Mouse (Mus musculus) erythroid progenitor cell, adult 5-6 weeks (primary cell): ENCODE measurements around the gene Irf5. TPM values are rescaled to one million over a fixed set of nuclear protein-coding genes. Genes with fewer than 3 reads are reported as not detected.
A peak's percentile ranks its signal among the peaks of the same experiment; 100 is the strongest.

Experiments
- ATAC-seq: replicated peaks from 2 replicates; pipeline ENCODE4 v1.8.0; 2016; ENCODE audit warnings: moderate number of reproducible peaks, mild to moderate bottlenecking, moderate TSS enrichment, inconsistent platforms; ENCODE audit not compliant: poor library complexity, low FRiP score, severe bottlenecking
- total RNA-seq, 2 experiments: library from RNA; stranded (forward) in 1 of 2; stranded (reverse) in 1 of 2; fragments of 150-400 nt in 1 of 2; fragments of 186-747, 209-891 nt in 1 of 2; gene quantifications; 2 replicates each; pipeline versions ENCODE4 v1.2.3 to v1.2.4; 2015 to 2017; ENCODE audit warnings: low replicate concordance in 2 of 2

Gene Irf5
- total RNA-seq (2015; ENCODE audit: low replicate concordance) (2.5 and 9.7 TPM in 2 replicates), total RNA-seq (2017; ENCODE audit: low replicate concordance) (6.7 and 13.5 TPM in 2 replicates)

GRCm38 (mm10) chr6:29526281-29527251 lies at the start of gene Irf5:
TSS of gene Irf5 (plus strand) at chr6:29526625.
- no peak for ATAC-seq

GRCm38 (mm10) chr6:29482691-29483090 lies 43.7 kb upstream of the Irf5 start:
- ATAC-seq: no peak

DNA sequence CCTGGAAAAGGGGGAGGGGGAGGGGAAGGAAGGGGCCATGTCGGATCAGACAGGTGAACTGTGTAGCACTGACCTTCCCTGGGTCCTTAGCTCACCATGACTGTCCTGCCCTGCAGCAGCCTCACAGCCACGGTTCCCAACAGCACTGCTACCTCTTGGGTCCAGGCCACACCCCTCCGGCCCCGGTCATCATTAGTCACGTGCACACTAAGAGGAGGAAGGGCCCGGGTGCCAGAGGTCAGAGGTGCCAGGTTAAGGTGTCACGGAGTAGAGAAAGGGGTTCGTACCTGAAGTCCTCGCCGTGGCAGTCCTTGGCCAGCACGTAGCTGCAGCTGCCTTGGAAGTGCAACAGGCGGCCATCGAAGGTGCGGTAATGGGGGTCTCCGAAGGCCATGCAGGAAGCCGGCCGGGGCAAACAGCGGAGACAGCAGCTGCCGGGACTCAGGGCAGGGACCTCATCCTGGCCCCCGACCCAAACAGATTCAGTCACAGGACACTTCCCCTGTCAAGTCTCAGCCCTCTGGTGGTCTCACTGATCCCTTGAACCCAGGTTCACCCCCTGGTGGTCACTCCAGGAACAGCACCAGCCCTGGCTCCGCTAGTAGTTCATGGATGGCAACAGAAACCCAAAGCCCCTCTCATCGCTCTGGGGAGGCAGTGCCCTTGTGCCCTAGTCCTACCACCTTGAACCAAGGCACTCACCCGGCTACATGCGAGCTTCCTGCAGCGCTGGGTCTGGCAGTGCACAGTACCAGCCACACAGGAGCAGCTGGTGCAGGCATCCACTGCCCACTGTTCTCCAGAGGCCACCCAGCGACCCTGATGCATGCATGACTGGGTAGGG lies 41.5 kb upstream of the Irf5 start:
- ATAC-seq: peak; percentile 54

DNA sequence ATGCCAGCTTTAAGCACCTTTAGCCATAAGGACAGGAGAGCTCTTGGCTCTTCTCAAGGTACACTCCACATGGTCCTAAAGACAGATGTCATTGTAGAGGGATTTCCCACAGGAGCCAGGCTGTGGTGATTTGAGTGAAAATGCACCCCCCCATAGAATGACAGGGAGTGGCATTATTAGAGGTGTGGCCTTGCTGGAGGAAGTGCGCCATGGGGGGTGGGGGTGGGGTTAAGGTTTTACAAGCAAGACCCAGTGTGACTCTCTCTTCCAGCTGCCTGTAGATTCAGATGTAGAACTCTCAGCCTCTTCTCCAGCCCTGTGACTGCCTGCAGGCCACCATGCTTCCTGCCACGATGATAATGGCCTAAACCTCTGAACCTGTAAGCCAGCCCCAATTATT lies 40.5 kb upstream of the Irf5 start:
- no peak for ATAC-seq

- no peak for ATAC-seq
Observed at GRCm38 (mm10) chr6:29494101-29494500, 32.3 kb upstream of the Irf5 start.

GRCm38 (mm10) chr6:29496270-29496669 lies 30.2 kb upstream of the Irf5 start:
- ATAC-seq: no peak

GRCm38 (mm10) chr6:29497791-29498190 lies 28.6 kb upstream of the Irf5 start:
- ATAC-seq: no peak

GRCm38 (mm10) chr6:29500177-29500576 lies 26.2 kb upstream of the Irf5 start:
- no peak for ATAC-seq

GRCm38 (mm10) chr6:29500810-29501209 lies 25.6 kb upstream of the Irf5 start:
- ATAC-seq: no peak

GRCm38 (mm10) chr6:29501599-29501998 lies 24.8 kb upstream of the Irf5 start:
- ATAC-seq: no peak

GRCm38 (mm10) chr6:29505493-29505892 lies 20.9 kb upstream of the Irf5 start:
- no peak for ATAC-seq

GRCm38 (mm10) chr6:29506834-29507233 lies 19.6 kb upstream of the Irf5 start:
- no peak for ATAC-seq

DNA sequence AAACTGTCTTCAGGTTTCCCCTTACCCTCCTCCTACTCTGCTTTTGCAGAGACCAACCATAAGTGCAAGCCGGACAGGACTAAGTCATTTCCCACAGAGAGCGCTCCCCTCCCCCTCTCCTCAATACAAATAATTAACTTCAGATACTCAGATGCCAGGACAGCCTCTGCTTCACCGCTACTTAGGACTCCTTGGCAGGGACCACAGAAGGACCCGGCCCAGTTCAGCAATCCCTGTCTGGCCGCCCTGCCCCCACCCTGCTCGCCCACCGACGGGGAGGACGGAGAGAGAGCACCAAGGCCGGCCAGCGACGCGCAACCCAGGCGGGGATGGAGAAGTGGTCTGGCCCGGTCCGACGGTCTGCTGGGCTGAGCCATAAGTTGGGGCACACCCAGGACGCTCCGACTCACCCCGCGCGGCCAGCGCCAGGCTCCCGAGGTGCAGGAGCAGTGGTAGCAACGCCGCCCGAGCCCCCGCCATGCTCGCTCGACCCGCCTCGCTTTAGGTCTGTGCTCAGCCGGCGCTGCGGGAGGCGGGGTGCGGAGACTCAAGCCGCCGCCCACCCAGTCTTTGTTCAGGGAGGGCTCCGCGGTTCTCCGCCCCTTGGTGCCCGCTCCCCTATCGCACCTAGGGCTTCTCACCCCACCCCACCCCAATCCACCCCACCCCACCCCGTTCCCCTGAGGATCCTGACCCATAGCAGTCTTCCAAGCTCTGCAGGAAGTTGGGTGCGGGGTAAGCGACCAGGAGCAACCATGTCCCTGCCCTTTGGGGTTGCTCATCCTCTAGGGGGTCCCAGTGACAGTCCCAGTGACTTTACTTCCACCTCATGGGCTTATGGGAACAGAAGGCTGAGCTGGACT lies 18.7 kb upstream of the Irf5 start, which contains the start of gene Kcp:
Kcp (minus strand) TSS at position 506 of the 863 bp plus-strand sequence.
- no peak for ATAC-seq

DNA sequence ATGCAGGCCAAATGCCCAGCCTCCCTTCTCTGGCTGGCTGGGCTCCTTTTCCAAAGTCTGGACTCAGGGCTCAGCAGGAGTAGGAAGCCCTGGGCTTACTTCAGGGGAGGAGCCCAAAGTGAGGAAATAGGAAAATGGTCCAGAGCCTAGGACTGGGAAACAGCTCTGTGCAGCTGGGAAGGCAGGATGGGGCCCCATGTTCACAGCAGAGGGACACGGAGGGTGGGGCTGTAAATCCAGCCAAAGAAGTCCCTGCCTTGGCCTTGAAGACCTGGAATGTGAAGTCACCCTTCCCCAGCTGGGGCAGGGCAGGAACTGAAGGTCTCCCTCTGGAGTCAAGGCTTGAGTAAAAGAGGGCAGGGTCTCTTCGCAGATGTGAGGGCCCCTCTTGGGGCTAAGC lies 17.3 kb upstream of the Irf5 start:
- ATAC-seq: no peak

DNA sequence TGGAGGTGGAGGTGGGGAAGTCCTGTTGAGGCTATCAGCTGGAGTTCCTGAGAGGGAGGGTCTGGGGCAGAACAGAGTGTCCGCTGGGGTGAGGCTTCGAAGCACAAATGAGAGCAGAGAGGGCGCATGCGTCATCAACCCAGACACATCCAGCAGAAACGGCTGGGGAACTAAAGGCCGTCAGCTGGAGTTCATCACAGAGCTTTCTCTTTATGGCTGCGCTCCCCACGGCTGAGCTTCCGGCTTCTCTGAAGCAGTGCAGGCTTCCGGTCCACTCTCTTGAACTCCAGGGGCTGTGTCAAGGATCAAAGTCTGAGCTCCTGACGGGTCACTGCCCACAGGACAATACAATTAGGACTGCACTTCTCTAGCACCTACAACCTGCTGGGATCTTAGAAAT lies 13.1 kb upstream of the Irf5 start:
- ATAC-seq: no peak

DNA sequence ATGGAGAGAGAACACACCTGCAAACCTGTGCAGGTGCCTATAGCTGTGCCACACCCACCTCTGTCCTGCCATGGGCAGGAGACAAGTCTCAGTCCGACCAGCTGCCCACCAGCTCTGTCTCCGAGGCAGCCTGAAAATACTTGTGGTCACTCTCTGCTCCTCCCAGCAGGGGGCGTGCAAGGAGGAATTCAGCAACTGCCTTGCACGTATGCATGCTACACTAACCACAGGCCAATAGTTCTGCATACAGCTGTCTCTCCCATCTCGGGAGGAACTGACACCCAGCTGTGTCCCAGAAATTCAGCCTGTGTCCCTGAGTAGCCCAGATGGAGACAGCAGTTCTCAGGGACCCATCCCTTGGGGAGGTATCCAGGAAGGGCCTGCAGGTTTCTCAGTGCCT lies 9.3 kb upstream of the Irf5 start:
- 0 out of 2 replicates have a peak, but pooled peaks have one; percentile 49 for ATAC-seq

DNA sequence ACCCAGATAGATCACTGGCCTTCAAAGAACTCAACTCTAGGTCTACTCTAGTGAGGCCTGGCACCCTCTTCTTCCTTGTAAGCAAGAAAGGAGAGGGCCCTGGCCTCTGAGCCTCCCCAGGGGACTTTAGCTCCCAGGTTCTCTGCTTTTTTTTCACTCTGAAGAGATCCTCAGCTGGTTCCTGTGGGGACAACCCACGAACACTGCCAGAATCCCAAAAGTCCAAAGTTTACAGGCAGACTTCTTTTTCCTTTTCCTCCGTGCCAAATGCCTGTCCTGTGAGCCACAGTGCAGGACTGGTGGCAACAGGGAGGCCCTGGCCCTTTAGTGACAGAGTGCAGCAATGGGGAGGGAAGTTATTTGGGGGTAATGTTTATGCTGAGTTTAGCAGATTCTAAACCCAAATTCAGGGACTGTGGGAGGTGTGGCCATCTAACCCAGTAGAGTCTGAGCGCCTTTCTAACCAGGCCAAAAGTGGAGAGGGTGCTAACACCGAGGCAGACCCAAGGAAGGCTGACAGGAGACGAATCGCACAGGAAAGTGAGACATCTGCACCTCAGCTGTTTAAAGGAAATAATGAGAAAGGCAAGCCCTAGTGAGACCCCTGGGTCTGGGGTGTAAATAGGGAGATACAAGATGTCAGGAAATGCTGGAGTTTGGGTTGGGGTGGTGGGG lies 3.7 kb upstream of the Irf5 start:
- no peak for ATAC-seq

- ATAC-seq: 0 out of 2 replicates have a peak, but pooled peaks have one; percentile 32
Observed at GRCm38 (mm10) chr6:29523301-29524033, 3.0 kb upstream of the Irf5 start.
